Mouse (Mus musculus): Measurements from ENCODE around the gene Olfr157. TPM values are rescaled to one million over a fixed set of nuclear protein-coding genes. Genes with fewer than 3 reads are reported as not detected.

The Olfr157 gene
- polyA plus RNA-seq (2012; rRNA removed; ENCODE audit: low replicate concordance): not detected in 2 replicates

DNA sequence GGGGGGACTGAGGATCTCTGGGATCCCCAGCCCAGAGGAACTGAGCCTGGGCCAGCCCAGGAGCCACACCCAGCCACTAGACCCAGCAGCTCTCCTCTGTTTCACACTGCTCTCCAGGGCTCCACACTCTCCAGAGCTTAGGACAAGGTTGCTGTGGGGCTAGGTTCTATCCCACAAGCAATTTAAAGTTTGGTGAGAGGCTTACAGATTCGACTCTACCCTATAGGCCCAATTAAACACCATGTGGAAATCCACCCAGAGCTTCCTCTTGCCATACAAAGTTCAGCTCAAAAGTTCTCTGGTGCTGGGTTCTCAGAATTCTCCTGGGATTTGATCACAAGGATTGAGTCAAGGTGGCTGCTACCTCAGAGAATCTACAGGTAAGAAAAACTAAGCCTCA lies at the start of gene Olfr157:
TSS of gene Olfr157 (minus strand) at position 101 of the 400 bp plus-strand sequence.

DNA sequence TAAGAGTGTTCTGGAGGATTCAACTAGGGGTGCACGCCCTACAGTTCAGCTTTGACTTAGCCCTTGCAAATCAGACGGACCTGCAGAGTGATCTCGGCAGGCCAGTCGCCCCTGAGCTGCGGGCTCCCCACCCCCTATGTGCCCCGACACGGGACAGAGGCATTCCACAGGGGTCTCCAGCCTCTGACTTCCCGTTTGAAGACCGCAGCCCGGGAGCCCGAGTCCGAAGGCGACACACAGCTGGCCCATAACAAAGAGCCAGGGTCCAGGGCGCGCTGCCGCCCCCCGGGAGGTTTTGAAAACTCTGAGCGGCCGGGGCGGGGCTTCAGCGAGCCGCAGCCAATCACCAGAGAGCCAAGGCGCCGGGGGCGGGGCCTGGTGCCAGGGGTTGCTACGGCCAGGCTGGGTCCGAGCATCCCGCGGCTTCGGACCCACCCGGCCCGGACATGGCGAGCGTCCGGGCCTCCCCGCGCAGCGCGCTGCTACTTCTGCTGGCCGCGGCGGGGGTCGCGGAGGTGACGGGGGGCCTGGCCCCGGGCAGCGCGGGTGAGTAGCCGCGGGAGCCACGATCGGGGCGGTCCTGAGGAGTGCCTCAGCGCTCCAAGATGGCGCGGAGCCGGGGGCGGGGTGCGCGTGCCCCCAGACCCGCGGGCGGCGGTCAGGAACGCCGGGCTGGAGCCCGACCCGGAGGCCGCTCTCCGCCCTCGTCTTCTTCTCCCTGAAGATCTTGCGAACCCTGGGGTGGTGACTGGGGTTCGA lies 35.3 kb upstream of the Olfr157 start, which contains the start of gene Reck:
TSS of gene Reck (plus strand) at position 371 of the 759 bp plus-strand sequence.

GRCm38 (mm10) chr4:43851265-43851664 lies 11.3 kb upstream of the Olfr157 start, which contains the start of gene Olfr155:
TSS of gene Olfr155 (plus strand) at chr4:43851565.

GRCm38 (mm10) chr4:43823845-43824337 lies 16.1 kb downstream of the Olfr157 start, which contains the start of gene Olfr156:
TSS of gene Olfr156 (minus strand) at chr4:43823895.

Other genes with a start within 250 kb of the Olfr157 start
- gene Npr2, start 208.3 kb downstream of the Olfr157 start, polyA plus RNA-seq (2012; rRNA removed; ENCODE audit: low replicate concordance): 42.2 and 51.5 TPM in 2 replicates
- gene Spag8, start 186.6 kb downstream of the Olfr157 start, polyA plus RNA-seq (2012; rRNA removed; ENCODE audit: low replicate concordance): 0.92 and 1.7 TPM in 2 replicates
- gene Hint2, start 183.7 kb downstream of the Olfr157 start, polyA plus RNA-seq (2012; rRNA removed; ENCODE audit: low replicate concordance): 87.4 and 136 TPM in 2 replicates
- gene Tmem8b, start 171.2 kb downstream of the Olfr157 start, polyA plus RNA-seq (2012; rRNA removed; ENCODE audit: low replicate concordance): 12.3 and 18.7 TPM in 2 replicates
- 0.02 and 0.09 TPM in 2 replicates for gene Fam221b, start 171.1 kb downstream of the Olfr157 start, polyA plus RNA-seq (2012; rRNA removed; ENCODE audit: low replicate concordance)
- not detected in 2 replicates for gene Olfr70, start 139.4 kb downstream of the Olfr157 start, polyA plus RNA-seq (2012; rRNA removed; ENCODE audit: low replicate concordance)
- gene Olfr71, start 129.9 kb downstream of the Olfr157 start, polyA plus RNA-seq (2012; rRNA removed; ENCODE audit: low replicate concordance): not detected in 2 replicates
- gene Hrct1, start 113.0 kb downstream of the Olfr157 start, polyA plus RNA-seq (2012; rRNA removed; ENCODE audit: low replicate concordance): 21.9 and 24.8 TPM in 2 replicates
- gene Spaar, start 110.2 kb downstream of the Olfr157 start, polyA plus RNA-seq (2012; rRNA removed; ENCODE audit: low replicate concordance): 5.1 and 8.1 TPM in 2 replicates
- 0.14 TPM in 1 of 2 replicates, not detected in the other for gene Olfr159, start 69.2 kb downstream of the Olfr157 start, polyA plus RNA-seq (2012; rRNA removed; ENCODE audit: low replicate concordance)
- 0.10 TPM in 1 of 2 replicates, not detected in the other for gene Olfr156, start 16.3 kb downstream of the Olfr157 start, polyA plus RNA-seq (2012; rRNA removed; ENCODE audit: low replicate concordance)
- not detected in 2 replicates for gene Olfr155, start 11.4 kb upstream of the Olfr157 start, polyA plus RNA-seq (2012; rRNA removed; ENCODE audit: low replicate concordance)
- 21.4 and 25.5 TPM in 2 replicates for gene Reck, start 35.3 kb upstream of the Olfr157 start, polyA plus RNA-seq (2012; rRNA removed; ENCODE audit: low replicate concordance)
- gene Glipr2, start 117.2 kb upstream of the Olfr157 start, polyA plus RNA-seq (2012; rRNA removed; ENCODE audit: low replicate concordance): 20.5 and 26.7 TPM in 2 replicates
- gene Ccin, start 143.3 kb upstream of the Olfr157 start, polyA plus RNA-seq (2012; rRNA removed; ENCODE audit: low replicate concordance): 0.22 and 0.23 TPM in 2 replicates
- gene Clta, start 164.3 kb upstream of the Olfr157 start, polyA plus RNA-seq (2012; rRNA removed; ENCODE audit: low replicate concordance): 86.8 and 209 TPM in 2 replicates
- gene Gne, start 244.0 kb upstream of the Olfr157 start, polyA plus RNA-seq (2012; rRNA removed; ENCODE audit: low replicate concordance): 17.4 and 18.9 TPM in 2 replicates